Mouse (Mus musculus) brain, adult 2 months (tissue): ENCODE measurements around the gene Mrpl17.

Experiments used
- DNase-seq: peaks from one replicate; pipeline ENCODE4 v3.0.0; 2011; ENCODE audit warnings: low read depth, low spot score

Mrpl17 gene

GRCm38 (mm10) chr7:105786506-105787284, 24.2 kb downstream of the Mrpl17 start:
- DNase-seq = no peak

- no peak for DNase-seq
These were observed 26.3 kb downstream of the Mrpl17 start for GRCm38 (mm10) chr7:105784556-105784955.

DNA sequence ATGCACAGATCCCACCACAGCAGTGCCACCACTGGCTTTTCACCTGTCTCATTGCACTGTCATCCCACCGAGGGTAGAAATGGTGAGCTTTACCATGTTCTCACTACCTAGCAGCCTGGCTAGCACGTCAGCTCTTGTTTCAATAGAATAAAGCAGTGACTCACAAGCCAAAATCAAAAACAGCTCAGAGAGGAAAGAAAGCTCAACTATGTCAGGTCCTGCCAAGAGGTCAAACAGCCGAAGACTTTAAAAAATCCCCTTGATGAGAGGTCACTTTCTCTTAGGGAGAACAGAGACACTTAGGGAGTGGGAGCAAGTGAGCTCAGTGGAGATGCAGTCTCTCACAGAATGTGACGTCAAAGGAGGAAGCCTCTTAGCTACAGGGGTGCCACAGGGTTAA, 27.0 kb downstream of the Mrpl17 start:
- no peak for DNase-seq

GRCm38 (mm10) chr7:105778553-105779265, 32.2 kb downstream of the Mrpl17 start:
- no peak for DNase-seq

- DNase-seq = no peak
These were observed 32.9 kb downstream of the Mrpl17 start for GRCm38 (mm10) chr7:105777797-105778552.

- no peak for DNase-seq
These were observed 33.6 kb downstream of the Mrpl17 start for GRCm38 (mm10) chr7:105777316-105777715.

- DNase-seq = no peak
These were observed 34.9 kb downstream of the Mrpl17 start for GRCm38 (mm10) chr7:105776026-105776425.

DNA sequence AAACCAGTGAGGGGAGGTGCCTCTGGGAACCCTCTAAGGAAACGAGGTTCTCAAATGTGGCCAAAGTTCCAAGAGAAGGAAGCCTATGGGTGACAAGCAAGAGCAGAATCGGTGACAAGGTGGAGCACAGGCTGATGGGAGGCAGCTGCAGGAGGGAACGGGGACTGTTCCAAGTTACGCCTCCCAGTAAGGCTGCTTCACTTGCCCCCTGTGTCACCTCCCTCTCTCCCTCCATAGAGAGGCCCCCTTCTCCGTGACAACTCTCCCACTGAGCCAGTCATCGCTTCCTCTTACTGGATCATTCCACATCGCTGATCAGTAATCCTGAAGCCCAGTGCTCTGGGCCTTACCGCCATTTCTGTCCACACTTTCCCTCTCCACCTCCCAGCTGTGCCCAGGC, 36.2 kb downstream of the Mrpl17 start:
- DNase-seq = no peak

- DNase-seq = no peak
These were observed 37.9 kb downstream of the Mrpl17 start for GRCm38 (mm10) chr7:105773041-105773440.

- DNase-seq = no peak
These were observed 38.6 kb downstream of the Mrpl17 start for GRCm38 (mm10) chr7:105772331-105772730.

DNA sequence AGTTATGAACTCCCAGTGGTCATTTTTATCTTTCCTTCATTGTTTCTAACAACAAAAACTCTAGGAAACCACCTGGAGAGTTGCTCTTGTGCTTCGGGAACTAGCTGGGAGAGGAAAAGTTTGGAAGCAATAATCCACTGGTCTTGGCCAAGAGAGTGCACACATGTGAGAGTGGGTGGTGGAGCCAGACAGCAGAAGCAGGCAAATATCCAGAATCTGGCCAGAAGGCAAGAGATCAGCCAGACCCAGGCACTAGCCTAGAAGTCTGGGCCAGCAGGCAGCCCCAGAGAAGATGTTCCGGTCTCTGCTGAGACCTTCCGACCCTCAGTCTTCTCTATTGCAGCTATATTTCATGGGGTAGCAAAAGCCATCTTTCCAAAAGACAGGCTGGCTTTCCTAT, 40.9 kb downstream of the Mrpl17 start:
- no peak for DNase-seq

GRCm38 (mm10) chr7:105767729-105768165, 43.2 kb downstream of the Mrpl17 start:
- DNase-seq = no peak

DNA sequence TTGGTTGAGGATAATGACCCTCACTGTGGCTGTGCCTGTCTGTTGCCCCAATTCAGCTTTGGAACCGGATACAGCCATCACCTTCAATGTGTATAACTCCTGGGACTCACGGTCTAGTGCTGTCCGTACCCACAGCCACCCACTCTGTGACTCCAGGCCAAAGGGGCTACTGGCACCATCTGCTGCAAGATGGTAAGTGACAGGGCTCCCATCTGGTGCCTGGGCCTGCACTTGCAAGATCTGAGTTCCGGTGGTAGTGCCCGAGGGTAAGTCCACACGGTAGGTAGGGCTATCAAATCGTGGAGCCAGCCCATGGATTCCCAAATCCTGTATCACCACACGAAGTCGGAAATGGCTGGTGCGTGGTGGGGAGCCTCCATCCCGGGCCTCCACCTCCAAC, 46.6 kb downstream of the Mrpl17 start:
- no peak for DNase-seq

- no peak for DNase-seq
These were observed 48.2 kb downstream of the Mrpl17 start for GRCm38 (mm10) chr7:105762517-105763270.

GRCm38 (mm10) chr7:105761813-105762484, 49.0 kb downstream of the Mrpl17 start:
- DNase-seq = no peak

DNA sequence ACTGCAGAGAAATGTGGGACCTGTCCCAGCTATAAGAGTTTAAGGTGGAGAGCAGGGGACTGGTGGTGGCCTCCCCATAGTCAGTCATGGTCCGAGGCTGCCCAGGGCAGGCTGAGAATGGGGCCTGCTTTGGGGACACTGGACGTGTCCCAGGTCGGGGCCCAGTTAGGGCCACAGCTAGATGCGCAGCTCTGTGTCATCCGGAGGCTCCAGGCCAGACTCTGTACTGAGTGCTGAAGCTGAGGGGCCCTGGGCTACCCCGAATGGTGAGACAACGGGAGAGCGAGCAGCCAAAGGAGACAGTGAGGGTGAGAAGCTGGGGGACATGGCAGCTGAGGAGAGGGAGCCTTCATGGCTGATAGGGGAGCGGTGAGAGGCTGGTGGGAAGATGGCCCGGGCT, 57.6 kb downstream of the Mrpl17 start:
- DNase-seq = no peak
